Mouse (Mus musculus): ENCODE measurements at regions not wholly inside any gene's neighbourhood (a gene's known extent, or its start where the extent isn't known, plus 50 kb on each side); places are given as distances from the start of the nearest gene placed in this dataset.

DNA sequence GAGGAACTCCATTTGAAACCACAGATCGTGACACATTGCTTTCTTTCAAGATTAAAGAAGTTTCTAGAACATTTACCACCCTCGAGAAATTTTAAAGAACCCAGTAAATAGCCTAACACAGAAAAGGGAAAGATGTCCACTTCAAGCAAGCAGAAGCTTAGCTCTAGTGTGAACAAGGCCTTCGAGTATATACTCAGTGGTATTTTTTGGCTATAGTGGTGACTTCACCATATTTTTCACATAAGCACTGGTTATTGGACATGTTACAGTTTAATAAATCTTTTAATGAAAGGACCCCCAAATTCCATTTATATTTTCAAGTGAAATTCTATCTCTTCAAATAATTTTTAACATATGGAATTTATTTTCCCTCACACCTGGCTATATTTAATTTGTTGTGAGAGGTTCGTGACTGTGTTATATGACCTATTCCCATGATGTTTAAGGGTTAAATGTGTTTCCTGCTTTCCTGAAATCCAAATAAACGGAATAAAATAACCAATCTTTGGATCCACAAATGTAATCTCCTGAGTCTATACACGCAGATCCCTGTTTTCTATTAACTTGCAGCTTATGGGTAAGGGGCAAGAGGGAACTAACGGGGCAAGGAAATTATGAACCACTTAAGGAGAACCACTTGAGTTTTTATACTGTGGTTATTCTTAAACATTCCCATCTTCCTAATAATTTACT, 60.6 kb upstream of the Tas2r134 start:
- no peak for DNase-seq (ENCODE audit: low read depth, low spot score)

- DNase-seq (ENCODE audit: low read depth, low spot score): no peak
Observed at GRCm38 (mm10) chr2:51563881-51564280, 63.4 kb upstream of the Tas2r134 start.

DNA sequence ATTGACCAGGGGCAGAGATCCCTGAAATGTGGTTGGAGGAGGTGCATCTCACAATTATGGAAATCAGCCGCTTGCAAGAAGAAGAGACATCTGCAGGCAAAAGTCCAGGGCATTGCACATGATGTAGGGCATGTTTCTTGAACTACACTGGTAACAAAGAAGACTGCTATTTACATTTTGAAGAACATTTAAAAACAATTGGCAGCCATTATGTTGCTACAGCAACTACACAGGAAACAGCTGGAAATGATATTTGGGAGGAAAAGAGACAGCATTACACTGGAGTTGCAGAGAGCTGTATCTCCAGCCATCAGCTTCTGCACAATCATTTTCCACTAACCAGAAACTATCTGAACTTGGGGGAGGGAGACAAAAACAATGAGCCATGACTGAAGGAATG, 64.1 kb upstream of the Tas2r134 start:
- DNase-seq (ENCODE audit: low read depth, low spot score): no peak

- no peak for DNase-seq (ENCODE audit: low read depth, low spot score)
Observed at GRCm38 (mm10) chr2:51550863-51551262, 76.4 kb upstream of the Tas2r134 start.

- DNase-seq (ENCODE audit: low read depth, low spot score): no peak
Observed at GRCm38 (mm10) chr2:51549125-51549524, 78.2 kb upstream of the Tas2r134 start.

GRCm38 (mm10) chr2:51546181-51546580, 81.1 kb upstream of the Tas2r134 start:
- DNase-seq (ENCODE audit: low read depth, low spot score): no peak

- no peak for DNase-seq (ENCODE audit: low read depth, low spot score)
Observed at GRCm38 (mm10) chr2:51543949-51544348, 83.4 kb upstream of the Tas2r134 start.

DNA sequence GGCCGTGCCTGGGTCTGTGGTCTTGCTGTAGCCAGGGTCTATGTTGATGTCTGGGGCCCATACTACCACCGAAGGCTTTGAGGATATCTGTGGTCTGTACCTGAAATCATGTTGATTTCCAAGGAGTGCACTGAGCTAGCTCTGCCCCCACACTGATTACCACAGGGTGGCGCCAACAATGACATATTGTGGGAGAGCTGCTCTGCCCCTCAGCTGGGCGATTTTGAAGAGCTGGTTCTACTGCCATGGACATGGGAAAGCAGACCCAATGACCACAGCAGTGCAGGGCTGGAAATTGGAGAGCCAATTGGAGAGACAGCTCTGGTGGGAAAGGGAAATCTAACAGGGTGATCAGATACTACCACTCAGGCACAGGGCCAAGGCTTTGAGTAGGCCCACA, 85.0 kb upstream of the Tas2r134 start:
- no peak for DNase-seq (ENCODE audit: low read depth, low spot score)

DNA sequence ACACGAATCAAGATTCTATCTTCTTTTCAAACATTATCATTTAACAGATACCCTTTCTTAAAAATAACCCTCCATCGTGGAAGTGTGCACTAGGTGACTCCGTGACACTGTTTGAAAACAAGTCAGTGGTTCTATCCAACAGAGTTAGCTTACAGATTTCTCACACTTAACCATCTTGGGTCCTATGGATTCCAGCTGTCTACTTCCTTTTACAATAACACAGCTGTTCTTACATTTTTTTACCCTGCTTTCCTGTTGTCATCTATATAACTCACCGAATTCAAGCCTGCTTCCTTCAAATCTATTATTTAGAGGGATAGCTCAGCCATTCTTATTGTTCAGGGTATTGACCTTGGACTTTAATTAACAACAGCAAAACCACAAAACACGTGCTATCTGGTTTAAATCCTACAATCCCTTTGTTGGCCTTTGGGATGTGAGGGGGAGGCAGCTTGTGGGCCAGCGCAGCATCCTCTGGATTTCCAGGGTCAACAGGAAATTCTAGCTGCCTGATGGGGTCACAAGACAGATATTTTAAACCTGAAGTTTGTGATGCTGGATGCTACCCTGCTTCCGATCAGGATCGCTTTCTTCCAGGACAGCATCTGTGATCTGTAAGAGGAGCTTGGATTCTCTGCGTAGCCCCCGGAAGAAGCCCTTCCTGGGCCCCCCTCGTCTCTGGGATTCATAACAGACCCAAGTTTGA, 94.4 kb upstream of the Tas2r134 start:
- no peak for DNase-seq (ENCODE audit: low read depth, low spot score)

DNA sequence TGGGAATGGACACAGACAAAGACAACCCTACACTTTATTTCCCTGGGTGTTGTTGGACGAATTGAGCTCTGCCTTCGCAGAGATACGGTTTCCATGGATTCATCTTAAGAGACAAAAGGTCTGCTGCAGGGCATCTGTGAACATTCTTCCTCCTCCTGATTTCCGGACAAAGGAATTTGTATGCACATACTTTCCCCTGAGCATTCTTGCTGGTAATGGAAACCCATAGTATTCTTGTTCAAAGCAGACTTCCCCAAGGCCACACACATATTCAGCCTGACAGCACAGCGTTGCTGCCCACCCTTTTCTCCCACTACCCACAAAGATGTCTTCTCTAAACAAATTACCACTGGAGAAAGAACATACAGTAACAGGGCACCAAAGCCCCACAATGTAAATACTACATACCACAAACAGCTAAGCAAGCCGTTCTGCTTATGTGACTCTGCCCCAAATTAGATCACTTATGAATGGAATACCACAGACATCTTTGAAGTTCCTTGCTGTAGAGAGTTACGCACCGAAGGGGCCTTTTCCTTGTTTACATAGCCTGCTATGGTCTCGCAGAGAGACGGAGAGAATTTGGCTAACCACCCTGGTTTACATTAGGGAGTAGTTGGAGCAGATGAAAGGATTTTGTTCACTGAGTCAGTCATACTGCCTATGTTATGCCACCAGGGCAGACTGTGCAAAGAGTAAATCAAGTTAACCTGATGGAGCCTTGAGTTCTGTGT, 96.0 kb upstream of the Tas2r134 start:
- DNase-seq (ENCODE audit: low read depth, low spot score): no peak

- no peak for DNase-seq (ENCODE audit: low read depth, low spot score)
Observed at GRCm38 (mm10) chr2:51522766-51523165, 104.5 kb upstream of the Tas2r134 start.

DNA sequence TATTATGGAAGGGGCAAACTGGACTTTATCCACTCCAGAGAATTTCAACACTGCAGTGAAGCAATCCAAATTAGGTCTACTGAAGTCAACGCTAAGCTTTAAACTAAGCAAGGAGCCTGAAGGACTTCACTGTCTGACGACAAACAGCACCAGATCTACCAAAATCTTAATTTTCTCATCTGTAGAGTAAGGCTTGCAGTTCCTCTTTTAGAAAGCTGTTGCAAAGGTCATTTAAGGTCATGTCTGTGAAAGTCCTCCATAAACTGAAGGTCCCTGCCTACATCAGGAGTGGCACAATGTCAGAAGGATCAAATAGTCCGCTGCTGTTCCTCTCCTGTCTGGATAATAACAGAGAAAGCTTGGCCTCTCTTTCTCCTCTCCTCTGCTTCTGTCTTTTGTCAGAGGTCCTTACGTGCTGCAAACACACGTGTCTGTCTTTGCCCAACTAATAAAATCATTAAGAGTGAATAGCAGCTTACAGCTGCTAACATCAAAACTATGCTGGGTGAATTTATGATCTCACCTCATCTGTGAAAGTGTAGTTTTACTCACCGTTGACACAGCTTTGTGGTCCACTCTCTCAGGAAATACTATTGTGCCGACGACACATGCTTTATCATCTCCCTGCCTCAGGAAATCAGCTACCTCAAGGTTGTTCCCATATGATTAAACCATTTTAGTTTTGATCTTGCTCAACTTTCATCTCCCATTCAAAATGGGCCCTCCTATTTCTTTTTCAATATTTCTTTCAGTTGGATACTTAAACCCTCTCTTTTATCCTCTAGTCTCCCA, 117.9 kb upstream of the Tas2r134 start:
- no peak for DNase-seq (ENCODE audit: low read depth, low spot score)

DNA sequence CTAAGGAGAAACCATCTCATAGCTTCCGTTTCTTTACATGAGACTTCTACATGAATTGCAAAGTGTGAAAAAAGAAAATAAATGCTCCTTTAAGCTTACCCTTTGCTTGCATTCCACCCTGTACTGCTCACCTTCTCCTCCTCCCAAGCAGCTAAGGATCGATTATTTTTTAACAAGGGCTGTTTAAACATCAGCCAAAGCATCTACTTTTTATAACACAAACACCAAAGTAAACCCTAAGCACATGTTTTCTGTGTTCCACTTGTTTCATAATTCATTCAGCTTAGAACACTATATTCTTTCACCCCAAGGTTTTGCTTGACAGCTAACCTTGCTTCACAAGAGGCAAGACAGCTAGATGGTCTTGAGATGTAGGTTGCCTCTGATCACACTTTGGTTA, 129.4 kb upstream of the Tas2r134 start:
- DNase-seq (ENCODE audit: low read depth, low spot score): no peak

DNA sequence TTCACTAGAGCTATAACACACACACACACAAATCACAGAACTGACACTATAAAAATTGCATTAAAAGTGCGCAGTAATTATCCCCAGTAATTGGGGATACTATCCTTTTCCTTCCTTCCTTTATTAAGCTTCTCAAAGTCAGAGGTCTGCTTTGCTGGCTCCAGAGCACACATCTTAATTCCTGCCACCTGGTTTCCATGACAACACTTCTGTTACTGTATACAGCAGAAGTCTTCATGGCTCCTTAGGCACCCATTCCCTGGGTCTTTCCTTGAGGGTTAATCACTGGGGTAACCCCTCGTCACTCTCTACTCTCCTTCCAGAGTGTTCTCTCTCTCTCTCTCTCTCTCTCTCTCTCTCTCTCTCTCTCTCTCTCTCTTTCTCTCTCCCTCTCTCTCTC, 153.6 kb upstream of the Tas2r134 start:
- no peak for DNase-seq (ENCODE audit: low read depth, low spot score)

DNA sequence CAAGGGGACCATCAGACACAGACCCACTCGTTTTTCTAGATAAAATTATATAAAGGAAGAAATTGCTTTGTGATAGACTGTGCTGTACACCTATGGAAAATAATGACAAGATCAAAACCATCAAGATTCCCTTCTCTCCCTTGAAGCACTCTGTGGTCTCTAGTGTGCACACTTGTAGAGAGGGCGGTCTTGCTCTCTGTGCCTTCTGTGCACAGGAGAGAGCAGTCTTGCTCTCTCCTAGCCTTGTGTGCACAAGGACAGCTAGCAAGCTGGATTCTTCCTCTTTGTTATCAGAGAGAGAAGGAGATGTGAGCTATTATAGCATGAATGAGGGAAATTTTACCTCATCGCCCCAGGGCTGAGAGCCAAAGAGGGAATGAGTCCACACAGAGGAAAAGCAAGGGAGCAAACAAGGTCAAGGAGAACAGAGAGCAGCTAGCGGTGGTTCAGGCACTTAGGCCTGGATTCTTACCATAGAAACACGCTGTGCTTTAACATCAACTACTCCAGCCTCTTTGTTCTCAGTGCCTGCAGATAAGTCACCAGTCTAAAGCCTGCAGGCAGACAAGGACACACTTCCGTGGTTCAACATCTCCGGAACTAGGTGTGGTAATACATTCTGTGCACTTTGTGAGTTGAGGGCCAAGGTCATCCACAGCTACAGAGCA, 160.2 kb upstream of the Tas2r134 start:
- DNase-seq (ENCODE audit: low read depth, low spot score): no peak

DNA sequence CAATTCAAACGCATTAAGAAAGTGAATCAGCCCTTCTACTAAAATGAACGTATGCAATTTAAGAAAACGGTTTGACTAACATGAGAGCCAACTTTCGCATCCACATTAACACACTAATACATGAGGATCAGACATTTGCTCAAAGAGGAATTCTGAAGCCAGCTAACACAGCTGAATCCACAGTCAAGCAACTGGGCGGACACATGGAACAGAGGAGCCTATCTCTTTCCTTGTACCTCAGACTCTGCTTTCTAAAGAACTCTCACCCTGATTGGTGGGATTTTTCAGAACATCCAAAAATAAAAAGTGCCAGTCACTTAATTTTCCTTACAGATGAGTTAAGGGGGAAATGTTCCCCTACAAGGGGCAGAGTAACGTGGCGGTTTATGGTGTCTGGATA, 161.3 kb upstream of the Tas2r134 start:
- no peak for DNase-seq (ENCODE audit: low read depth, low spot score)

GRCm38 (mm10) chr2:51465576-51465975, 161.7 kb upstream of the Tas2r134 start:
- DNase-seq (ENCODE audit: low read depth, low spot score): no peak

GRCm38 (mm10) chr2:51464356-51464755, 163.0 kb upstream of the Tas2r134 start:
- DNase-seq (ENCODE audit: low read depth, low spot score): no peak

DNA sequence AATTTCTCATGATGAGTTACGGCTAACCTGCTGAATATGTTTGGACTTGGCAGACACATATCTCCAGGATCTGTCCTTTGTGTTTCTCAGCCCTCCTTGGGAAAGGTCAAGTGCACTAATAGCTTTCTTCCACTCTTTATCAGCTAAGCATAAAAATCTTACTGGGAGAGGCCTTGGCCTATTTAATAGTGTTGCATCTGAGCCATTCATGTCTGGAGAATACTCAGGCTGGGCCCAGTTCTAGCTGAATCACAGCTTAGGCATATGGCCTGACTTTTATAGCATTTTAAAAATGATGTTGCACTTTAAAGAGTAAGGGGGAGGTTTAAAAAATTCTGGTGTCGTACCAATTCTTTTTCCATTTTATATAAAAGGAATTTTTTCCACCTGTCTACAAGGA, 166.4 kb upstream of the Tas2r134 start:
- DNase-seq (ENCODE audit: low read depth, low spot score): no peak

- DNase-seq (ENCODE audit: low read depth, low spot score): no peak
Observed at GRCm38 (mm10) chr2:51459486-51459885, 167.8 kb upstream of the Tas2r134 start.

DNA sequence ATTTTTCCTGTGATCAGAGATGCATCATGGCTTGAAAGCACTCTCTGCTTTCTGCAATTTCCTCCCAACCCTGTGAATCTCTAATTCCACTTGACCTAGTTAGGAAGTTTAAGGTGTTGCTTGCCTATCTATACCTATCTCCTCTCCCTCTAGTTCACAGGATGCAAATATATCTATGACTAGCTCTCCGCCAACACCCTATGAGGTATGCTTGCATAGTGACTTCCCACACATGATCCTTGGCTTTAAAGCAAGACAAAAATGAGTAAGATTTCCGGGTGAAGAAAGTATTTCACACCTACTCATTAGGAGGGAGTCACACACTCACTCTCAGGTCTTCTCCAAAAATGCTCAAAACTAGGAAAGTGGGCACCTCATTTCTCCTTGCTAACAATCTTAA, 169.6 kb upstream of the Tas2r134 start:
- no peak for DNase-seq (ENCODE audit: low read depth, low spot score)

All from retina, postnatal 7 days (tissue).